Mouse (Mus musculus) G1E (cell line): ENCODE results near the gene Dennd2a.

ENCODE experiments used
- CTCF ChIP-seq: IDR thresholded peaks from 2 replicates; pipeline ENCODE4 v1.5.1; 2012; ENCODE audit warnings: low read depth, low read length, inconsistent platforms, mixed read lengths
- GATA1 ChIP-seq: IDR thresholded peaks from 2 replicates; pipeline ENCODE4 v1.6.1; 2012; ENCODE audit warnings: borderline replicate concordance, low read length, inconsistent platforms, mixed read lengths
- GATA2 ChIP-seq: IDR thresholded peaks from 2 replicates; pipeline ENCODE4 v1.6.1; 2012; ENCODE audit warnings: low read depth, low read length, inconsistent platforms, borderline replicate concordance
- POLR2AphosphoS5 ChIP-seq: IDR thresholded peaks from 2 replicates; pipeline ENCODE4 v1.6.1; 2012; ENCODE audit warnings: low read depth, low read length, inconsistent platforms; ENCODE audit not compliant: insufficient replicate concordance

DNA sequence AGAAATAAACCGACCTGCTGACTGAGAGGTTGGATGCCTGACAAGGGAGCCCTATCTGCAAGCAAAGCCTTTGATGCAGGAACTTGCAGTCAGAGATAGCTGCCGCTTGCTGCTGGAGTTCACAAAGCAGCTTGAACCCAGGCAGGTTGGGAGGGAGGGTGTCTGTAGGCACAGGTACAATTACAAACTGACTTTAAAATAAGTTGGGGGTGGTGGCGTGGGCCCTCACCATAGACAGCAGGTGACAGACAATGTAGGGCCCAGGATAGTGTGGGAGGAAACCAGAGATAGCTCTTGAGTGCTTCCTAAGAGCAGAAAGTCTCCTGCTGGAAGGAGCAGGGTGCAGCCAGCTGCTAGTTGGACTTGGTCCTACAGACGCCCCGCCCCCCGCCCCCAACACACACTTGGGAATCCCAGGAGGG lies 134.5 kb downstream of the Dennd2a start:
- TF ChIP-seq CTCF = no peak
- TF ChIP-seq POLR2AphosphoS5 = no peak
- TF ChIP-seq GATA1 = no peak
- no peak for TF ChIP-seq GATA2
